Mouse (Mus musculus): ENCODE results near the gene Podxl2. TPM values are rescaled to one million over a fixed set of nuclear protein-coding genes. Genes with fewer than 3 reads are reported as not detected.

Podxl2 gene
- polyA plus RNA-seq, 1 experiment from 2014 or later: 129 TPM

- ATAC-seq (ENCODE audit: insufficient read depth, low FRiP score, low TSS enrichment) (no peak), DNase-seq (ENCODE audit: low spot score) (no peak)
- Histone ChIP-seq H3K36me3 (ENCODE audit: control insufficient read depth, insufficient read depth, low read length) (peaks cover 33% of the 10 kb centered on the region), H3K27ac (ENCODE audit: low read depth, low read length) (no peak overlapping the region), H3K4me2 (ENCODE audit: low read depth) (no peak overlapping the region), H3K4me3 (ENCODE audit: low read depth, low read length) (no peak overlapping the region), H3K9ac (ENCODE audit: low read length) (no peak overlapping the region), H3K9me3 (ENCODE audit: control insufficient read depth, low read length) (no peaks in the 10 kb centered on the region), H3K4me1 (ENCODE audit: control insufficient read depth, insufficient read depth, low read length) (no peaks in the 10 kb centered on the region), H3K27me3 (ENCODE audit: control insufficient read depth, insufficient read depth, low read length) (no peaks in the 10 kb centered on the region)
- 95% methylated on average over 17 of the region's 17 CpGs for WGBS
Measured at GRCm38 (mm10) chr6:88884690-88885089, 9.8 kb upstream of the Podxl2 start.

DNA sequence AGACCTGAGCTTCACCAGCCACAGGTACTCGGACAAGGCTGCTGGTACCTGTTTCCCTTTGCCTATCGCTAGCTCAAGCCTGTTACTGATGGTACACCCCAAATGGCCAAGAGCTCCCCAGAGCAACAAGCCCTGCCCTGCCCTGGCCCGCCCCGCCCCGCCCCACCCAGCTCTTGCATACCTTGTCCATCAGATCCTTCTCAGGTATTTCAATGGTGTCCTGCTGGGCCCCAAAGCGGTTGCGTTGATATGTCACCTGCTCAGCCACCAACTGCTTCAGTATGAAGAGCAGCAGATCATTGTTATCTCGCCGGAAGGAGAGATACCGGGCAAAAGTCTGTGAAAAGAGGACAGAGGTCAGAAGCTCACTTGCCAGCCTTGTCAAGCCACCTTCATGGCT lies 9.4 kb upstream of the Podxl2 start:
- DNase-seq (ENCODE audit: low spot score) (no peak), ATAC-seq (ENCODE audit: insufficient read depth, low FRiP score, low TSS enrichment) (no peak)
- no peaks in the 10 kb centered on the region for H3K27me3 ChIP-seq (ENCODE audit: control insufficient read depth, insufficient read depth, low read length)
- peaks cover 29% of the 10 kb centered on the region for H3K36me3 ChIP-seq (ENCODE audit: control insufficient read depth, insufficient read depth, low read length)
- H3K4me3 ChIP-seq (ENCODE audit: low read depth, low read length): no peak overlapping the region
- no peaks in the 10 kb centered on the region for H3K4me1 ChIP-seq (ENCODE audit: control insufficient read depth, insufficient read depth, low read length)
- H3K4me2 ChIP-seq (ENCODE audit: low read depth): no peak overlapping the region
- H3K27ac ChIP-seq (ENCODE audit: low read depth, low read length): no peak overlapping the region
- WGBS: 95% methylated on average over 10 of the region's 10 CpGs
- no peak overlapping the region for H3K9ac ChIP-seq (ENCODE audit: low read length)
- H3K9me3 ChIP-seq (ENCODE audit: control insufficient read depth, low read length): no peaks in the 10 kb centered on the region

GRCm38 (mm10) chr6:88881334-88881733 lies 6.5 kb upstream of the Podxl2 start:
- H3K9ac ChIP-seq (ENCODE audit: low read length): no peak overlapping the region
- no peaks in the 10 kb centered on the region for H3K27me3 ChIP-seq (ENCODE audit: control insufficient read depth, insufficient read depth, low read length)
- H3K9me3 ChIP-seq (ENCODE audit: control insufficient read depth, low read length): no peaks in the 10 kb centered on the region
- DNase-seq (ENCODE audit: low spot score) (no peak), ATAC-seq (ENCODE audit: insufficient read depth, low FRiP score, low TSS enrichment) (no peak)
- no peak overlapping the region for H3K4me2 ChIP-seq (ENCODE audit: low read depth)
- H3K27ac ChIP-seq (ENCODE audit: low read depth, low read length): no peak overlapping the region
- peaks cover 14% of the 10 kb centered on the region for H3K36me3 ChIP-seq (ENCODE audit: control insufficient read depth, insufficient read depth, low read length)
- H3K4me3 ChIP-seq (ENCODE audit: low read depth, low read length): no peak overlapping the region
- no peaks in the 10 kb centered on the region for H3K4me1 ChIP-seq (ENCODE audit: control insufficient read depth, insufficient read depth, low read length)
- WGBS: 74% methylated on average over 7 of the region's 7 CpGs

DNA sequence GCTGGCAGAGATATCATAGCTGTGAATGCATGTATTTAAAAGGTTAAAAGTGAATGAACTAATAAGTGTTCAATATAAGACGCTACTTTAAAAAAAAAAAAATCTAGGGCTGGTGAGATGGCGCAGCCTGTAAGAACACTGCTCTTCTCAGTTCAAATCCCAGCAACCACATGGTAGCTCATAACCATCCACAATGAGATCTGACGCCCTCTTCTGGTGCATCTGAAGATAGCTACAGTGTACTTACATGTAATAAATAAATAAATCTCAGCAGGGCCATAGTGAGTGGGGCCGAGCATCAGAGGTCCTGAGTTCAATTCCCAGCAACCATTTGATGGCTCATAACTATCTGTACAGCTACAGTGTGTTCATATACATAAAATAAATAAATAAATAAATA lies 4.6 kb upstream of the Podxl2 start:
- H3K27ac ChIP-seq (ENCODE audit: low read depth, low read length): no peak overlapping the region
- H3K4me2 ChIP-seq (ENCODE audit: low read depth): no peak overlapping the region
- H3K4me1 ChIP-seq (ENCODE audit: control insufficient read depth, insufficient read depth, low read length): no peaks in the 10 kb centered on the region
- 68% methylated on average over 4 of the region's 4 CpGs for WGBS
- H3K27me3 ChIP-seq (ENCODE audit: control insufficient read depth, insufficient read depth, low read length): no peaks in the 10 kb centered on the region
- no peak overlapping the region for H3K9ac ChIP-seq (ENCODE audit: low read length)
- peaks cover 6% of the 10 kb centered on the region for H3K36me3 ChIP-seq (ENCODE audit: control insufficient read depth, insufficient read depth, low read length)
- H3K9me3 ChIP-seq (ENCODE audit: control insufficient read depth, low read length): no peaks in the 10 kb centered on the region
- DNase-seq (ENCODE audit: low spot score) (no peak), ATAC-seq (ENCODE audit: insufficient read depth, low FRiP score, low TSS enrichment) (no peak)
- no peak overlapping the region for H3K4me3 ChIP-seq (ENCODE audit: low read depth, low read length)

DNA sequence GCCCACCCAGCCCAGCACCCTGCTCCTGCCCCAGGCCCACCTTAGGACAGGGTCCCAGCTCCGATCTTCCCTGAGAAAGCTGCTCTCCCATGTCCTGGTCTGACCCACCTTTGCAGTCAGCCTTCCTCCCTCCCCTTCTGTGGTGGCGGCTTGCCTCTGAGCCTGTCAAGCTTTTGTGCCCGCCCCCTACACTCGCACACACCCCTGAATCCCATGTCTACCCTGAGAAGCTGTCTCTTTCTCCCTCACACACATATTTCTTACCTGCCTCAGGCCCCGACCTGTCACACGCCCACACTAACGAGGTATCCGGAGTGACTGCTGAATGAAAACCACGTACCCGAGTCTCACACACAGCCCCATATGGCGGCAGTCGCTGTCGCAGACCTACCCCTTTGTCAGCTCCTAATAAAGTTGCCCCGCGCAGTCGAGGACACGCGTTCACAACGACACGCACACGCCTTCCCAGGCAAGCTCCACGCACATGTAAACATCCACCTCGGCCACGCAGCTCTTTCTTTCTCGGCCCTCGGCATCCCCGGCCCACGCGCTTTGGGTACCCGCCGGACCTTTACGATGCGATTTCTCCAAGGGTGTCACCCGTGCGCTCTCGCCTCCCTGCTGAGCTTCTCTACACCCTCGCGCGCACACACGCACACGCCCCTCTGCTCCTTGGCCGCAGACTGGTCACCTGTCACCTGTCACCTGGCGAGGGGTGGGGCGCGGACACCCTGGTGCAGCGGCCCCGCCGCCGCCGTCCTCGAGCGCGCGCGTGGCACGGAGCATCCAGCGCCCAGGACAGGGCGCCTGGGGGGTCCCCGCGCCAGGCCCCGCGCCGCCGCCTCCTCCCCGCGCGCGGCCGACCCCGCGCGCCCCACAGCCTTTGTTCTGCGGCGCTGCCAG lies 628 bp downstream of the Podxl2 start:
- no peaks in the 10 kb centered on the region for H3K9me3 ChIP-seq (ENCODE audit: control insufficient read depth, low read length)
- no peaks in the 10 kb centered on the region for H3K27me3 ChIP-seq (ENCODE audit: control insufficient read depth, insufficient read depth, low read length)
- peak; percentile 62 for ATAC-seq (ENCODE audit: insufficient read depth, low FRiP score, low TSS enrichment)
- peak; percentile 61 for DNase-seq (ENCODE audit: low spot score)
- H3K4me3 ChIP-seq (ENCODE audit: low read depth, low read length): peak overlapping the region; percentile 75
- no peaks in the 10 kb centered on the region for H3K36me3 ChIP-seq (ENCODE audit: control insufficient read depth, insufficient read depth, low read length)
- H3K27ac ChIP-seq (ENCODE audit: low read depth, low read length): peak overlapping the region; percentile 49
- peaks cover 5% of the 10 kb centered on the region; the same call in 1 of the 2 replicates for H3K4me1 ChIP-seq (ENCODE audit: control insufficient read depth, insufficient read depth, low read length)
- peak overlapping the region; percentile 88 for H3K9ac ChIP-seq (ENCODE audit: low read length)
- H3K4me2 ChIP-seq (ENCODE audit: low read depth): peak overlapping the region; percentile 73
- WGBS: 3% methylated on average over 67 of the region's 74 CpGs

GRCm38 (mm10) chr6:88872811-88873210 lies 2.0 kb downstream of the Podxl2 start:
- H3K4me2 ChIP-seq (ENCODE audit: low read depth): peak overlapping the region; percentile 73
- H3K27me3 ChIP-seq (ENCODE audit: control insufficient read depth, insufficient read depth, low read length): no peaks in the 10 kb centered on the region
- no peak overlapping the region for H3K9ac ChIP-seq (ENCODE audit: low read length)
- no peak overlapping the region for H3K27ac ChIP-seq (ENCODE audit: low read depth, low read length)
- WGBS: 38% methylated on average over 7 of the region's 7 CpGs
- H3K4me3 ChIP-seq (ENCODE audit: low read depth, low read length): peak overlapping the region; percentile 75; the same call in 1 of the 2 replicates
- no peaks in the 10 kb centered on the region for H3K9me3 ChIP-seq (ENCODE audit: control insufficient read depth, low read length)
- H3K4me1 ChIP-seq (ENCODE audit: control insufficient read depth, insufficient read depth, low read length): peaks cover 5% of the 10 kb centered on the region; the same call in 1 of the 2 replicates
- no peak for ATAC-seq (ENCODE audit: insufficient read depth, low FRiP score, low TSS enrichment)
- H3K36me3 ChIP-seq (ENCODE audit: control insufficient read depth, insufficient read depth, low read length): no peaks in the 10 kb centered on the region
- DNase-seq (ENCODE audit: low spot score): no peak

DNA sequence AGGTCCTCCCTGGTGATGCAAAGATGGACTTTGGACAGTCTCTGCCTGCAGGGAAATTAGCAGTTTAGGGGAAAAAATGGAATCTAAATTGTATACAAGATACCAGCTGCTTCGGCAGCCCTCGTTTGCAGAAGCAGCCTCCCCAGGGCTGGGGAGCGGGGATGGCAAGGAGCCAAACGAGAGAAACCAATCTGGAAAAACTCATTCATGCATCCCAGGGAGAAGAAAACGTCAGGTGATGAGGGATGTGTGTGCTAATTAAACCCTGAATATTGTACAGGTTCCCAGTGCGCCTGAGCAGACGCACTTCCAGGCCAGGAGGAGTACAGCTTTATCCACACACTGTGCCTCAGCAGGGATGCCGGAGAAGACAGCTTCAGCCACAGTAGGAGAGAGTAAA lies 3.3 kb downstream of the Podxl2 start:
- Histone ChIP-seq H3K4me1 (ENCODE audit: control insufficient read depth, insufficient read depth, low read length) (peaks cover 5% of the 10 kb centered on the region; the same call in 1 of the 2 replicates), H3K27ac (ENCODE audit: low read depth, low read length) (no peak overlapping the region), H3K27me3 (ENCODE audit: control insufficient read depth, insufficient read depth, low read length) (no peaks in the 10 kb centered on the region), H3K36me3 (ENCODE audit: control insufficient read depth, insufficient read depth, low read length) (no peaks in the 10 kb centered on the region), H3K9me3 (ENCODE audit: control insufficient read depth, low read length) (no peaks in the 10 kb centered on the region), H3K4me3 (ENCODE audit: low read depth, low read length) (no peak overlapping the region), H3K9ac (ENCODE audit: low read length) (no peak overlapping the region), H3K4me2 (ENCODE audit: low read depth) (no peak overlapping the region)
- WGBS: 59% methylated on average over 8 of the region's 8 CpGs
- ATAC-seq (ENCODE audit: insufficient read depth, low FRiP score, low TSS enrichment) (no peak), DNase-seq (ENCODE audit: low spot score) (no peak)

GRCm38 (mm10) chr6:88870594-88870993 lies 4.2 kb downstream of the Podxl2 start:
- no peak overlapping the region for H3K9ac ChIP-seq (ENCODE audit: low read length)
- no peaks in the 10 kb centered on the region for H3K9me3 ChIP-seq (ENCODE audit: control insufficient read depth, low read length)
- no peak overlapping the region for H3K4me3 ChIP-seq (ENCODE audit: low read depth, low read length)
- 60% methylated on average over 4 of the region's 4 CpGs for WGBS
- peaks cover 5% of the 10 kb centered on the region; the same call in 1 of the 2 replicates for H3K4me1 ChIP-seq (ENCODE audit: control insufficient read depth, insufficient read depth, low read length)
- no peaks in the 10 kb centered on the region for H3K36me3 ChIP-seq (ENCODE audit: control insufficient read depth, insufficient read depth, low read length)
- H3K27me3 ChIP-seq (ENCODE audit: control insufficient read depth, insufficient read depth, low read length): no peaks in the 10 kb centered on the region
- H3K4me2 ChIP-seq (ENCODE audit: low read depth): no peak overlapping the region
- DNase-seq (ENCODE audit: low spot score) (no peak), ATAC-seq (ENCODE audit: insufficient read depth, low FRiP score, low TSS enrichment) (no peak)
- H3K27ac ChIP-seq (ENCODE audit: low read depth, low read length): no peak overlapping the region

DNA sequence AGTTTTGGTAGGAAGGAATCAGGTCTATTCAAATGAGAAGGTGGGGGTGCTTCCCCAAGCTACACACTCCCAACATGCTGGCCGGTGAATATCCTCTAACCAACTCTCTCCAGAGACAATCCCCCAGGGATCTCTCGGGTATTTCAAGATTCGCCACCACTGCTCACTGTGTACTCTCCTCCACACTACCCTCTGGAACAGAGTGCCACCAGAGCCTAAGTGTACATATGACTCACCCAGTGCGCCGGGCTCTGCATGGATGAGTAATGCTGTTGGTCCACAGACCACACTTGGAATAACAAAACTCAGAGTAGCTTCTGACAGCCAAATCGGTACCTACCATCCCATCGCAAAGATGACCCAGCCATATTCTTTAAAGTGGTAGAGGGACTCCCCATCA lies 5.4 kb downstream of the Podxl2 start:
- 90% methylated on average over 7 of the region's 7 CpGs for WGBS
- peaks cover 5% of the 10 kb centered on the region; the same call in 1 of the 2 replicates for H3K4me1 ChIP-seq (ENCODE audit: control insufficient read depth, insufficient read depth, low read length)
- no peak overlapping the region for H3K4me3 ChIP-seq (ENCODE audit: low read depth, low read length)
- H3K27ac ChIP-seq (ENCODE audit: low read depth, low read length): no peak overlapping the region
- ATAC-seq (ENCODE audit: insufficient read depth, low FRiP score, low TSS enrichment): no peak
- H3K9me3 ChIP-seq (ENCODE audit: control insufficient read depth, low read length): no peaks in the 10 kb centered on the region
- no peak overlapping the region for H3K4me2 ChIP-seq (ENCODE audit: low read depth)
- no peak for DNase-seq (ENCODE audit: low spot score)
- H3K9ac ChIP-seq (ENCODE audit: low read length): no peak overlapping the region
- no peaks in the 10 kb centered on the region for H3K27me3 ChIP-seq (ENCODE audit: control insufficient read depth, insufficient read depth, low read length)
- H3K36me3 ChIP-seq (ENCODE audit: control insufficient read depth, insufficient read depth, low read length): no peaks in the 10 kb centered on the region
